Mouse (Mus musculus) brown adipose tissue, adult 24 weeks (tissue): ENCODE results near the gene Pkd2. TPM values are rescaled to one million over a fixed set of nuclear protein-coding genes. Genes with fewer than 3 reads are reported as not detected.
"Not testable (repeated sequence)": the region's sequence is repeated elsewhere in the genome, so short reads cannot be mapped to it uniquely, and the experiment has no call there.

ENCODE experiments used
- H3K27ac ChIP-seq: fragments of 200-500 bp; replicated peaks from 2 replicates; pipeline ENCODE4 v1.5.1; 2012; ENCODE audit warnings: low read depth, mild to moderate bottlenecking, low read length
- H3K4me1 ChIP-seq: fragments of 200-500 bp; 2 replicates; pipeline ENCODE4 v1.6.1; 2012; ENCODE audit warnings: low read length, mixed read lengths; ENCODE audit not compliant: control insufficient read depth, insufficient read depth, insufficient read length
- H3K4me3 ChIP-seq: fragments of 200-500 bp; 2 replicates; pipeline ENCODE4 v1.5.1; 2012; ENCODE audit warnings: low read depth, mild to moderate bottlenecking, low read length, moderate library complexity; ENCODE audit not compliant: insufficient read depth
- polyA plus RNA-seq: library from polyadenylated mRNA; stranded (reverse); fragments of >200 nt; gene quantifications from 2 replicates; pipeline ENCODE4 v1.2.4, GENCODE M21; 2012; ENCODE audit not compliant: missing spikeins, insufficient read depth, insufficient read length

The Pkd2 gene
- 11.5 and 13.8 TPM in 2 replicates for polyA plus RNA-seq

GRCm38 (mm10) chr5:104458832-104459705 is at the start of gene Pkd2:
Gene Pkd2, plus strand, starts transcription at chr5:104459450.
- Histone ChIP-seq H3K4me1 (peaks cover 4% of the 10 kb centered on the region; the same call in 1 of the 2 replicates), H3K4me3 (peak within 1 kb of the TSS; percentile 97), H3K27ac (peak within 1 kb of the TSS; percentile 88)

DNA sequence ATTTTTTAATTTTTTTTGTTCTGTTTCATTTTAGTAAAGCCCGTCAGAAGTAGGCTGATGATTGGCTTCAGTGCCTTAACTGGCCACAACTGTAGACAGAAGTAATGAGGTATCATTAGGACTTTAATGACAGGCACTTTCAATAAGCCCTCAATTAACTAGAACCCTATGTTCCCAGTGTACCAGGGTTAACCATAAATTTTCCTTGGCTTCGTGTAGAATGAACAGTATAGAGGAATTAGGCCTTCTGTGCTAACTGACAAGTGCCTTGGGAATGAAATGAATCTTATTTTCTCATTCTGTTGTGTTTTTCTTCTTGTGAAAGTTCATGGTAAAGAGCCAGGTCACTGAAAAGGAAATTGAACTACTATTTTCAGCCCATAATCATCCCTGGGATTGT is 43.3 kb upstream of the Pkd2 start:
- Histone ChIP-seq H3K4me3 (no peak overlapping the region), H3K27ac (no peak overlapping the region), H3K4me1 (no peaks in the 10 kb centered on the region)

GRCm38 (mm10) chr5:104417028-104417427 is 42.2 kb upstream of the Pkd2 start:
- no peak overlapping the region for H3K4me3 ChIP-seq
- H3K4me1 ChIP-seq = no peaks in the 10 kb centered on the region
- no peak overlapping the region for H3K27ac ChIP-seq

DNA sequence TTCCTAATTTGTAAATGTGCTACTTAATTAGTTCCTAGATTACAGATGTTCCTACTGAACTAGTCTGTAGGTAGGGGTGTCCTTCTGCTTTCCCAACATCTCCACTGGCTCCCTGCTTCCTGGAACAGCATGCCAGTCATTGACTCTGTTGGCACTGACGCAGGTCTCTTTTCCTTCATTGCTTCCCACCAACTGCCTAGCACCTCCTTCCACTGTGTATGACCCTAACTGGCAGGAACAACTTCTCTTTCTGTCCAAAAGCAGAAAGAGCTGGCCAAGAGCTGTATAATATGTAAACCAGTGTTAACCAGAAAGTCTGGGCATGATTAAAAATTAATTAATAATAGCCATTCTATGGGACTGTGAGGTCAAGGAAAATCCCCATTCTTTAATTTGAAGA is 41.5 kb upstream of the Pkd2 start:
- Histone ChIP-seq H3K4me1 (no peaks in the 10 kb centered on the region), H3K27ac (no peak overlapping the region), H3K4me3 (no peak overlapping the region)

DNA sequence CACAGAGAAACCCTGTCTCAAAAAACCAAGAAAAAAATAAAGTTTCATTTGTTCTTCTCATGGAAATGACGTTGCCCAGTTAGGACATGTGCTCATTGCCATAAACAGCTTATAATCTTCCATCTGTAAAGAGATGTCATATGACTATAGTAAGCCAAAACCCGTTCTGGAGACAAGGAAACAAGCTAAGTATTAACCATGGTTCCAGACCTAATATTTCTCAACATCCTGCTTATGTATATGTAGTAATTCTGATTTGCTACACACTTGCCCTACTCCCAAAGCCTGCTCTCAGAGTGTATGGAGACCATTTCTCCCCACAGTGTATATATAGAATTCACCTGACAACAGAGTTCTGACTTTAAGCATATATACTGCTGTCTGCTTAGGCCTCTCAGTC is 37.2 kb upstream of the Pkd2 start:
- Histone ChIP-seq H3K27ac (no peak overlapping the region), H3K4me1 (no peaks in the 10 kb centered on the region), H3K4me3 (no peak overlapping the region)

GRCm38 (mm10) chr5:104423861-104424260 is 35.4 kb upstream of the Pkd2 start:
- Histone ChIP-seq H3K4me1 (no peaks in the 10 kb centered on the region), H3K4me3 (no peak overlapping the region), H3K27ac (no peak overlapping the region)

- H3K4me3 ChIP-seq = no peak overlapping the region
- no peaks in the 10 kb centered on the region for H3K4me1 ChIP-seq
- H3K27ac ChIP-seq = no peak overlapping the region
Observed at GRCm38 (mm10) chr5:104425949-104426348, 33.3 kb upstream of the Pkd2 start.

- Histone ChIP-seq H3K27ac (no peak overlapping the region), H3K4me1 (no peaks in the 10 kb centered on the region), H3K4me3 (no peak overlapping the region)
Observed at GRCm38 (mm10) chr5:104432886-104433285, 26.4 kb upstream of the Pkd2 start.

GRCm38 (mm10) chr5:104433968-104434565 is 25.2 kb upstream of the Pkd2 start:
- no peaks in the 10 kb centered on the region for H3K4me1 ChIP-seq

DNA sequence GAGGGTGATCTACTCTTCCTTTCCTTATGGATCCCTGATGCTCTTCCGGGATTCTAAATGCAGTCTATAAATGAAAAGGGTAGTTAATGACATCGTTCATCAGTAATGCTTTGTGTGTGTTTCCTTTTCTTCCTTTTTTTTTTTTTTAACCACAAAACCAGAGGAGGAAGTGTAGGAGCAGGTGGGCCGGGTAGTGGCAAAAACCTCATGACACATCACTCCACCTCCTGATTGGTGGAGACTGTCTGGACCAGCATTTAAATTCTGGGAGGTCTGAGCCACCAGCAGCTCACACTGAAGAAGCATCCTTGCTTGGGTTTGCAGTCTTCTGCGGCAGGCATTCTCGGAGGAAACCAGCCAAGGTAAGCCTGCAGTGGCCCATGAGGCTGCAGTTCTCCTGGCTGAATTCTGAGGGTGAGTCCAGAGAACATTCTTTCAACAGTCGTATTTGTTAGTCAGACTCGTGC is 24.4 kb upstream of the Pkd2 start, which contains the start of gene Spp1:
Spp1 (plus strand) TSS at position 284 of the 467 bp plus-strand sequence.
- Histone ChIP-seq H3K4me3 (no peak within 1 kb of the TSS), H3K4me1 (no peaks in the 10 kb centered on the region), H3K27ac (no peak within 1 kb of the TSS)

More at GRCm38 (mm10) chr5:104433968-104434565, 25.2 kb upstream of the Pkd2 start:
- Histone ChIP-seq H3K4me3 (no peak overlapping the region), H3K27ac (no peak overlapping the region)

DNA sequence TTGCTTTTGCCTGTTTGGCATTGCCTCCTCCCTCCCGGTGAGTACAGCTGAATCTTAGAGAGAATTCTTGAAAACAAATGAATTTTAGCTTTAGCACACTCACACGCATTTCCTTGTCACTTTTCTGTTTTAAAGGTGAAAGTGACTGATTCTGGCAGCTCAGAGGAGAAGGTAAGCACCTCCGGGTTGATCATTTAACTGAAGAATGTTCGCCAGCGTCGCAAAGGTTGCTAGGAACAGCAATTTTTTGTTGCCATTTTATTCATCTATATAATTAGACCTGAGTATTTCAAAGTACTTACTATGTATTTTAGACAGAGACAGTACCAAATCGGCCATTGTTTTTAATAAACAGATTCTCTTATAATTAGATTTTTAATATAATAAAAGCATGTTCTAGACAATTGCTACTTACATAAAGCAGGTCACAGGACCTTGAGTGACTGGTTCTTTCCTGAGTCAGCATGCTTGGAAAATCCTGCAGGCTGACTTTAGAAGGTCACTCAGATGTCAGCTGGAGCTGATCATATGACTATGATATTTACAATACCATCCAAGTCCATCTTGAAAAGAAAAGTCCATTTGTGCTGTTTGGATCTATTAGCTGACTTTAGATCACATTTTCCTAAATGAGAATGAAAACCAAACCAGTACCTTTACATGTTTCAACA is 22.7 kb upstream of the Pkd2 start:
- H3K4me3 ChIP-seq = no peak overlapping the region
- H3K4me1 ChIP-seq = no peaks in the 10 kb centered on the region
- no peak overlapping the region for H3K27ac ChIP-seq

- Histone ChIP-seq H3K4me3 (no peak overlapping the region), H3K27ac (no peak overlapping the region), H3K4me1 (no peaks in the 10 kb centered on the region)
Observed at GRCm38 (mm10) chr5:104442396-104442795, 16.9 kb upstream of the Pkd2 start.

GRCm38 (mm10) chr5:104442850-104443249 is 16.4 kb upstream of the Pkd2 start:
- Histone ChIP-seq H3K4me3 (no peak overlapping the region), H3K4me1 (no peaks in the 10 kb centered on the region), H3K27ac (no peak overlapping the region)

- Histone ChIP-seq H3K27ac (no peak overlapping the region), H3K4me3 (no peak overlapping the region), H3K4me1 (no peaks in the 10 kb centered on the region)
Observed at GRCm38 (mm10) chr5:104446156-104446555, 13.1 kb upstream of the Pkd2 start.

GRCm38 (mm10) chr5:104448346-104448745 is 10.9 kb upstream of the Pkd2 start:
- not testable (repeated sequence) for H3K4me1 ChIP-seq, H3K4me3 ChIP-seq, H3K27ac ChIP-seq
